In genomic region chr1:41918394-41919262, GRCm38 (mm10) we compare ENCODE assay signal across 13 mouse cellular contexts.
A peak's percentile ranks its signal among the peaks of the same experiment; 100 is the strongest.
DNase-seq lines count a peak whose midpoint lies in the region; ATAC-seq and TF ChIP-seq lines count a peak whose summit lies in the region.
"Had no signal": no experiment of that assay in that cellular context is flagged by ENCODE, and none has a peak within 500 bp of the region (broad histone marks: within the 10 kb centered on the region; RNA-seq: fewer than 3 reads in every experiment).

No protein-coding gene starts in this region.

- H3K4me1 ChIP-seq in heart, embryonic 16.5 days (ENCODE audit: control insufficient read depth, insufficient read depth, low read length): peaks cover 4% of the 10 kb centered on the region; the same call in 1 of the 2 replicates
- no peaks in the 10 kb centered on the region for H3K4me1 ChIP-seq in stomach, embryonic 14.5 days (ENCODE audit: control insufficient read depth, insufficient read depth, low read length)
- H3K4me1 ChIP-seq in stomach, postnatal 0 days (replicated peaks; ENCODE audit: control insufficient read depth, insufficient read depth): no peaks in the 10 kb centered on the region
- no peaks in the 10 kb centered on the region for H3K4me1 ChIP-seq in stomach, embryonic 16.5 days (ENCODE audit: control insufficient read depth, insufficient read depth, low read length)

- no peak for ATAC-seq in heart, embryonic 16.5 days (replicated peaks; ENCODE audit: extremely low read depth, insufficient read depth, low FRiP score)
- no peak for ATAC-seq in stomach, embryonic 14.5 days (ENCODE audit: insufficient number of reproducible peaks, insufficient read depth, low FRiP score, low read depth)
- no peak for ATAC-seq in stomach, postnatal 0 days (ENCODE audit: low FRiP score, low TSS enrichment)
- peak; percentile 58 to 73; a peak in 3 of 4 replicates for ATAC-seq in hematopoietic stem cell, adult 5-6 weeks (replicated peaks in 1 of 2; ENCODE audit: insufficient read depth in 1 of 2, low FRiP score in 2 of 2, low TSS enrichment in 1 of 2, low read depth in 1 of 2, poor library complexity in 2 of 2, severe bottlenecking in 2 of 2)
- ATAC-seq in stomach, embryonic 16.5 days (ENCODE audit: insufficient read depth, low FRiP score): no peak

- peak overlapping the region; percentile 11 for H3K4me3 ChIP-seq in heart, embryonic 16.5 days (ENCODE audit: low read length)
- H3K4me3 ChIP-seq in stomach, embryonic 14.5 days (ENCODE audit: low read depth, low read length): no peak overlapping the region
- no peak overlapping the region for H3K4me3 ChIP-seq in stomach, postnatal 0 days (ENCODE audit: low read depth, low read length)
- no peak overlapping the region for H3K4me3 ChIP-seq in stomach, embryonic 16.5 days (replicated peaks; ENCODE audit: low read length)
- H3K4me3 ChIP-seq: limb, embryonic 15.5 days had no signal

- no peaks in the 10 kb centered on the region for H3K27me3 ChIP-seq in heart, embryonic 16.5 days (ENCODE audit: control insufficient read depth, insufficient read depth, low read length)
- no peaks in the 10 kb centered on the region for H3K27me3 ChIP-seq in stomach, embryonic 14.5 days (ENCODE audit: control insufficient read depth, insufficient read depth, low read length)
- no peaks in the 10 kb centered on the region for H3K27me3 ChIP-seq in stomach, postnatal 0 days (ENCODE audit: control insufficient read depth, insufficient read depth, low read length)
- H3K27me3 ChIP-seq in stomach, embryonic 16.5 days (ENCODE audit: control insufficient read depth, insufficient read depth, low read length): no peaks in the 10 kb centered on the region
- H3K27me3 ChIP-seq: limb, embryonic 15.5 days had no signal

- no peak overlapping the region for H3K27ac ChIP-seq in heart, embryonic 16.5 days (ENCODE audit: low read length)
- H3K27ac ChIP-seq in stomach, embryonic 14.5 days (ENCODE audit: low read length): no peak overlapping the region
- H3K27ac ChIP-seq in stomach, postnatal 0 days (replicated peaks): no peak overlapping the region
- H3K27ac ChIP-seq in stomach, embryonic 16.5 days (ENCODE audit: low read length): no peak overlapping the region
- H3K27ac ChIP-seq: limb, embryonic 15.5 days had no signal

- no peak for TF ChIP-seq CTCF in stomach, postnatal 0 days (IDR thresholded peaks at IDR 0.05; ENCODE audit: low read depth)

- H3K4me2 ChIP-seq in heart, embryonic 16.5 days (ENCODE audit: low read depth, low read length): peak overlapping the region; percentile 48; the same call in 1 of the 2 replicates
- peak overlapping the region; percentile 10; the same call in 1 of the 2 replicates for H3K4me2 ChIP-seq in stomach, embryonic 14.5 days (replicated peaks; ENCODE audit: low read depth, low read length)
- no peak overlapping the region for H3K4me2 ChIP-seq in stomach, postnatal 0 days (replicated peaks; ENCODE audit: low read depth)
- H3K4me2 ChIP-seq in stomach, embryonic 16.5 days (ENCODE audit: low read depth, low read length): peak overlapping the region; percentile 5; the same call in 1 of the 2 replicates
- H3K4me2 ChIP-seq: limb, embryonic 15.5 days had no signal

- no peak overlapping the region for H3K9ac ChIP-seq in heart, embryonic 16.5 days (ENCODE audit: low read length)
- no peak overlapping the region for H3K9ac ChIP-seq in stomach, embryonic 14.5 days (replicated peaks; ENCODE audit: low read depth, low read length)
- no peak overlapping the region for H3K9ac ChIP-seq in stomach, postnatal 0 days (ENCODE audit: low read length)
- H3K9ac ChIP-seq in stomach, embryonic 16.5 days (ENCODE audit: low read length): no peak overlapping the region
- H3K9ac ChIP-seq: limb, embryonic 15.5 days had no signal

- WGBS in heart, embryonic 16.5 days: 26% methylated on average over 11 of the region's 11 CpGs
- 37% methylated on average over 11 of the region's 11 CpGs for WGBS in stomach, embryonic 14.5 days
- 44% methylated on average over 11 of the region's 11 CpGs for WGBS in stomach, postnatal 0 days
- WGBS in stomach, embryonic 16.5 days: 41% methylated on average over 11 of the region's 11 CpGs

- no peak for DNase-seq in heart, postnatal 14 days
- no peak for DNase-seq in stomach, postnatal 0 days (ENCODE audit: low spot score)
- no peak for DNase-seq in right cerebral cortex, adult 2 months (ENCODE audit: low spot score in 2 of 2)
- no peak for DNase-seq in MN1 (ENCODE audit: low spot score)
- DNase-seq: adrenal gland, postnatal 14 days; cerebellum, adult 11 months; gastrocnemius, postnatal 36 days; kidney, postnatal 36 days had no signal

- no peaks in the 10 kb centered on the region for H3K9me3 ChIP-seq in heart, embryonic 16.5 days (replicated peaks; ENCODE audit: control insufficient read depth, low read length)
- H3K9me3 ChIP-seq in stomach, embryonic 14.5 days (ENCODE audit: control insufficient read depth, low read depth, low read length): no peaks in the 10 kb centered on the region
- no peaks in the 10 kb centered on the region for H3K9me3 ChIP-seq in stomach, postnatal 0 days (ENCODE audit: control insufficient read depth, low read length)
- no peaks in the 10 kb centered on the region for H3K9me3 ChIP-seq in stomach, embryonic 16.5 days (replicated peaks; ENCODE audit: control insufficient read depth, low read length)
- H3K9me3 ChIP-seq: limb, embryonic 15.5 days had no signal

- H3K36me3 ChIP-seq in heart, embryonic 16.5 days (ENCODE audit: control insufficient read depth, insufficient read depth): no peaks in the 10 kb centered on the region
- no peaks in the 10 kb centered on the region for H3K36me3 ChIP-seq in stomach, embryonic 14.5 days (ENCODE audit: control insufficient read depth, insufficient read depth, low read length)
- H3K36me3 ChIP-seq in stomach, postnatal 0 days (ENCODE audit: control insufficient read depth, insufficient read depth, low read length): no peaks in the 10 kb centered on the region
- no peaks in the 10 kb centered on the region for H3K36me3 ChIP-seq in stomach, embryonic 16.5 days (ENCODE audit: control insufficient read depth, insufficient read depth, low read length)
- H3K36me3 ChIP-seq: limb, embryonic 15.5 days had no signal

- TF ChIP-seq EP300 in stomach, postnatal 0 days (optimal IDR thresholded peaks at IDR 0.05): no peak

- intact Hi-C loops in heart, postnatal 14 days (cut with DNase I): no loop called here

Comparison
In these comparisons a context has a peak if more than half of its experiments do, and no peak if none do; other contexts are left out.
1. ATAC-seq: peak in hematopoietic stem cell, adult 5-6 weeks (2 of 2); none in heart, embryonic 16.5 days (single experiment), stomach, embryonic 14.5 days (single experiment), stomach, postnatal 0 days (single experiment) and stomach, embryonic 16.5 days (single experiment).